Mouse (Mus musculus): ENCODE data around the gene Trp53i11.

DNA sequence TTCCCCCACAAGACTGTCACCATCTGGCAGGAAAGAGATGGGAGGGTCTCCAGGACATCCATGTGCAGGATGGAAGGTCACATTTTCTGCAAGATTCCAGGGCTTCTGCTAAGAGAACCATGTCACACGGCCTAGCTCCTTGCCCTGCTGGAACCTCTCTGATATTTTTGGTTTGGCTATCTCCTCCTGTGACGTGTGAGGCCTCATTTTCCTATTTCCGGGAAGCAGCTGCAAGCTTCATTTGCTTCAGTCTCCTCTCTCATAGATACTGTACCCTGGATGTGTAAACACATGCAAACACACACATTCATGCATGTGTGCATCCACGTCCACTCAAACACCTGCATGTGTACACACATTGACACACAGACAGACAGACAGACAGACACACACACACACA lies 24.6 kb upstream of the Trp53i11 start:
- TF ChIP-seq TCF12 (IDR thresholded peaks at IDR 0.05; ENCODE audit: low read depth, low read length), result no peak
- no peak for TF ChIP-seq USF1 (IDR thresholded peaks at IDR 0.05; ENCODE audit: low read depth, low read length)
- TF ChIP-seq ELF1 (IDR thresholded peaks at IDR 0.05; ENCODE audit: low read depth, low read length), result no peak
- no peak for TF ChIP-seq MEF2A (IDR thresholded peaks at IDR 0.05; ENCODE audit: borderline replicate concordance, low read depth, low read length)
- TF ChIP-seq EP300 (IDR thresholded peaks at IDR 0.05; ENCODE audit: low read length), result no peak
- no peak for TF ChIP-seq MAFK (IDR thresholded peaks at IDR 0.05; ENCODE audit: insufficient replicate concordance, low read length)
- TF ChIP-seq RAD21 (IDR thresholded peaks at IDR 0.05; ENCODE audit: low read depth, low read length), result no peak
- no peak for TF ChIP-seq MXI1 (IDR thresholded peaks at IDR 0.05; ENCODE audit: low read depth, low read length)
- TF ChIP-seq ZNF384 (IDR thresholded peaks at IDR 0.05; ENCODE audit: low read depth, low read length), result no peak
- TF ChIP-seq CTCF (conservative IDR thresholded peaks at IDR 0.05 in 1 of 2, IDR thresholded peaks at IDR 0.05 in 1 of 2; ENCODE audit: low read depth in 2 of 2, low read length in 2 of 2), result no peak
- no peak for TF ChIP-seq SIN3A (IDR thresholded peaks at IDR 0.05; ENCODE audit: low read length)
- TF ChIP-seq USF2 (conservative IDR thresholded peaks at IDR 0.05; ENCODE audit: low read depth, low read length), result no peak
- no peak for TF ChIP-seq E2F4 (IDR thresholded peaks at IDR 0.05; ENCODE audit: insufficient replicate concordance, low read depth, low read length)
- TF ChIP-seq UBTF (IDR thresholded peaks at IDR 0.05; ENCODE audit: low read depth, low read length), result no peak

Measured in CH12.LX (cell line).